Mouse (Mus musculus): ENCODE data around the gene Cnr2.

- TF ChIP-seq CTCF (IDR thresholded peaks at IDR 0.05) = no peak
- TF ChIP-seq POLR2A (IDR thresholded peaks at IDR 0.05; ENCODE audit: insufficient read depth, low read depth, low read length) = no peak
- TF ChIP-seq EP300 (IDR thresholded peaks at IDR 0.05; ENCODE audit: insufficient read depth, low read depth, low read length) = no peak
Observed at GRCm38 (mm10) chr4:135930239-135930638, 35.0 kb downstream of the Cnr2 start.
